Mouse (Mus musculus) midbrain, embryonic 10.5 days (tissue): ENCODE data around the gene 7530416G11Rik. TPM values are rescaled to one million over a fixed set of nuclear protein-coding genes. Genes with fewer than 3 reads are reported as not detected.

Experiments used
- DNase-seq: peaks from one replicate; pipeline ENCODE4 v3.0.0-alpha.2; 2017; ENCODE audit warnings: low spot score
- H3K27ac ChIP-seq: fragments of 300-500 bp; sonication (generic); replicated peaks from 2 replicates; pipeline ENCODE4 v1.5.1; 2016; ENCODE audit warnings: mild to moderate bottlenecking
- H3K27me3 ChIP-seq: fragments of 300-500 bp; sonication (generic); 2 replicates; pipeline ENCODE4 v1.6.1; 2016; ENCODE audit warnings: low read depth, mild to moderate bottlenecking; ENCODE audit not compliant: poor library complexity, severe bottlenecking
- H3K36me3 ChIP-seq: fragments of 300-500 bp; sonication (generic); 2 replicates; pipeline ENCODE4 v1.6.1; 2016; ENCODE audit warnings: mild to moderate bottlenecking, moderate library complexity
- H3K4me1 ChIP-seq: fragments of 300-500 bp; sonication (generic); 2 replicates; pipeline ENCODE4 v1.6.1; 2016
- H3K4me3 ChIP-seq: fragments of 300-500 bp; sonication (generic); 2 replicates; pipeline ENCODE4 v1.5.1; 2016; ENCODE audit warnings: mild to moderate bottlenecking, moderate library complexity
- H3K9me3 ChIP-seq: fragments of 300-500 bp; sonication (generic); replicated peaks from 2 replicates; pipeline ENCODE4 v1.6.1; 2016; ENCODE audit warnings: mild to moderate bottlenecking
- WGBS: fragments of 180-500 bp; shearing (Covaris S2); methylation state at CpG from one replicate; pipeline ENCODE4 v1.1.7; 2016; 5-methylcytosine and 5-hydroxymethylcytosine counted together
- polyA plus RNA-seq: library from polyadenylated mRNA; unstranded; fragments of >200 nt; fragmentation: Nextera tagmentation; extraction: Ambion mirVana; gene quantifications from 2 replicates; pipeline ENCODE4 v1.2.1, GENCODE M21; 2016

7530416G11Rik gene
- polyA plus RNA-seq, 1 experiment from 2014 or later: not detected

GRCm38 (mm10) chr15:85507370-85508014 lies 4.5 kb upstream of the 7530416G11Rik start:
- Histone ChIP-seq H3K27me3 (peaks cover 26% of the 10 kb centered on the region), H3K9me3 (no peaks in the 10 kb centered on the region), H3K36me3 (no peaks in the 10 kb centered on the region), H3K4me3 (peak overlapping the region; percentile 20), H3K27ac (peak overlapping the region; percentile 90), H3K4me1 (peaks cover 38% of the 10 kb centered on the region)
- peak; percentile 81 for DNase-seq
- 38% methylated on average over 32 of the region's 32 CpGs for WGBS

DNA sequence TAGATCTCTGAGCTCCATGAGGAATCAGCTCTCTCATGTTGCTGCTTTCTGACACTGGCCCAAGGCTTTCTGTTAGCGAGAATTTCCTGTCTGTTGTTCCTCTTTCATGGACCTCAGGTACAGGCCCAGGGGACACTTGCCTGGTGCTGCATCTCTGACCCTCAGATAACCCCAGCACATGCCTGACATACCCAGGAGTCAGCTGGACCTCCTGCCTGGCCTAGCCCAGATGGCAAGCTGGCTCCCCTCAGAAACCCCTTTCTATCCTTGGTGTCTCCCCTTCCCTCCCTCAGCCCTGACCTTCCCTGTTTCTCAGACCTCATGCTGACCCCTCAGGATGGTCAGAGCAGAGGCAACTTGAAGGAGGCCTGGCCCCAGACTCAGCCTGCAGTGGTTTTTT lies 3.7 kb upstream of the 7530416G11Rik start:
- 65% methylated on average over 1 of the region's 1 CpGs for WGBS
- peak overlapping the region; percentile 90 for H3K27ac ChIP-seq
- peaks cover 26% of the 10 kb centered on the region for H3K27me3 ChIP-seq
- H3K4me3 ChIP-seq: no peak overlapping the region
- H3K4me1 ChIP-seq: peaks cover 38% of the 10 kb centered on the region
- H3K9me3 ChIP-seq: no peaks in the 10 kb centered on the region
- no peak for DNase-seq
- H3K36me3 ChIP-seq: no peaks in the 10 kb centered on the region

GRCm38 (mm10) chr15:85505118-85505925 lies 2.3 kb upstream of the 7530416G11Rik start:
- no peak for DNase-seq
- Histone ChIP-seq H3K9me3 (no peaks in the 10 kb centered on the region), H3K36me3 (no peaks in the 10 kb centered on the region), H3K27me3 (peaks cover 35% of the 10 kb centered on the region), H3K27ac (peak overlapping the region; percentile 90), H3K4me3 (no peak overlapping the region), H3K4me1 (peaks cover 43% of the 10 kb centered on the region)
- 73% methylated on average over 14 of the region's 14 CpGs for WGBS

GRCm38 (mm10) chr15:85500267-85500666 lies 2.8 kb downstream of the 7530416G11Rik start:
- H3K27ac ChIP-seq: peak overlapping the region; percentile 84; the same call in 1 of the 2 replicates
- WGBS: 91% methylated on average over 10 of the region's 10 CpGs

DNA sequence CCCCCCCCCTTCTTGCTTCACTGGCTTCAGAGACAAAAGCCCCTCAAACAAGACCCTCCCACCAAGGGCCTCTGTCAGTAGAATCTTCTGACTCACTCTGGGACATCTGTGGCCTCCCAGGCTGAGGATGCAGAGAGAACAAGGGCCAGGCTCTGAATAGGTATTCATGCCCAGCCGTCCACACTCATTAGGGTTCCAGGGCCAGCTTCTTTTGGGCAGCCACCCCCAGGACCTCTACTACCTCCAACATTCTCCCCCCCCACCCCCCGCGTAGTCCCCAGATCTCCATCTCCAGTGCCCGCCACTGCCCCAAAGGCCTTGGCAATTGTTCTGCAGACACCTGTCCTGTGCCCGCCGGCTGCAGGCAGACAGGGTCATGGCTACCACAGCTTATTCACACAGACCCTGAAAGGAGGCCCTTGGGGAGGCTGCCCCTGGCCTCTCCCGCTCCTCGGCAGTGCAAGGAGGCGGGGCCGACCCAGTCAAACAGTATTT lies 5.0 kb downstream of the 7530416G11Rik start:
- H3K27ac ChIP-seq: peak overlapping the region; percentile 86
- 26% methylated on average over 10 of the region's 10 CpGs for WGBS

More at GRCm38 (mm10) chr15:85500267-85500666, 2.8 kb downstream of the 7530416G11Rik start:
- Histone ChIP-seq H3K4me1 (peaks cover 43% of the 10 kb centered on the region), H3K27me3 (peaks cover 63% of the 10 kb centered on the region), H3K9me3 (no peaks in the 10 kb centered on the region), H3K36me3 (no peaks in the 10 kb centered on the region), H3K4me3 (no peak overlapping the region)
- no peak for DNase-seq

DNA sequence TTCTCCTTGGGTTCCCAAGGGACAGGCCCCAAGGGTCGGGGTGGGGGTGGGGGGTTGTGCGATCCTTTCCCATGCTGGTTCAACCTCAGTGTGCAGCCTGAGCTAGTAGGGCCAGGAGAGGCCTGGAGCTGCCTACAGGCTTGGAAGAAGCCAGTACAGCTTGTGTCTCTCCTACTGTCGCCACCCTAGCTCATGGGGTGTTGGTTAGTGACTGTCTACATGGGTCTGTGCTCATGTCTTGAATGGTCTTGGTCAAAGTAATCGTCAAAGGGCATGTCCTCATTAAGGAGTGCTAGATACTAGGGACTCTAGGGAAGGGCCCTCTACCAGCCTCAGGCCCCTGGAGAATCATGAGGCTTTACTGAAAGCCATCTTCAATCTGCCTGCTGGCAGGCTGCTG lies 5.5 kb downstream of the 7530416G11Rik start:
- DNase-seq: no peak
- WGBS: 83% methylated on average over 4 of the region's 4 CpGs
- peak overlapping the region; percentile 86 for H3K27ac ChIP-seq
- H3K9me3 ChIP-seq: no peaks in the 10 kb centered on the region
- H3K27me3 ChIP-seq: peaks cover 79% of the 10 kb centered on the region
- H3K36me3 ChIP-seq: no peaks in the 10 kb centered on the region
- H3K4me1 ChIP-seq: peaks cover 59% of the 10 kb centered on the region
- H3K4me3 ChIP-seq: peak overlapping the region; percentile 28; the same call in 1 of the 2 replicates

More for the DNA sequence above, 5.0 kb downstream of the 7530416G11Rik start:
- H3K36me3 ChIP-seq: no peaks in the 10 kb centered on the region
- peaks cover 59% of the 10 kb centered on the region for H3K4me1 ChIP-seq
- peaks cover 74% of the 10 kb centered on the region for H3K27me3 ChIP-seq
- peak; percentile 77 for DNase-seq
- H3K4me3 ChIP-seq: peak overlapping the region; percentile 28; the same call in 1 of the 2 replicates
- H3K9me3 ChIP-seq: no peaks in the 10 kb centered on the region

DNA sequence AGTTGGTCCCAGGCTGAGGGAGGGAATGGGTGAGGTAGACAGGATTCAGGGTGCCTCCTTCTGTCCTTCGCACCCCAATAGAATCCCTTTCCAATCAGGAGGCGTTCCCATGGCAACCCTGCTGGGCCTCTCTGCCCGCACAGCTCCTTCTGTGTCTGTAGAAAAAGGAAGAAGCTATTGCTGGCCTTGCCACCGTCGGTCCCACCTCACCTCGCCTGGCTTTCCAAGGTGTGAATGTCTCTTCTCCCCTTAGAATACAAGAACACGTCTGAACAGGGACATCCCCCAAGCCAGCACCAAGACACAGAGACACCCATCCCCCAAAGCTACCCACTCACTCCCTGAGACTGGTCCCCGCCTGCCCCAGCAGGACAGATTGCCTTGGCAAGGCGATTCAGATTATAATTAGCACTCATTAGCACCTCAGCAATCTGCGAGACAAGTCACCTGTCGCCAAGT lies 8.8 kb downstream of the 7530416G11Rik start:
- DNase-seq: peak; percentile 48

GRCm38 (mm10) chr15:85489751-85490150 lies 13.3 kb downstream of the 7530416G11Rik start:
- peaks cover 83% of the 10 kb centered on the region for H3K27me3 ChIP-seq
- peaks cover 51% of the 10 kb centered on the region for H3K4me1 ChIP-seq
- no peaks in the 10 kb centered on the region for H3K36me3 ChIP-seq
- H3K4me3 ChIP-seq: no peak overlapping the region
- no peak for DNase-seq
- peak overlapping the region; percentile 52; the same call in 1 of the 2 replicates for H3K27ac ChIP-seq
- peaks cover 5% of the 10 kb centered on the region; the same call in 1 of the 2 replicates for H3K9me3 ChIP-seq
- 71% methylated on average over 7 of the region's 7 CpGs for WGBS

More for the DNA sequence above, 8.8 kb downstream of the 7530416G11Rik start:
- 9% methylated on average over 11 of the region's 11 CpGs for WGBS
- no peaks in the 10 kb centered on the region for H3K36me3 ChIP-seq
- peak overlapping the region; percentile 71 for H3K27ac ChIP-seq
- H3K9me3 ChIP-seq: no peaks in the 10 kb centered on the region
- peaks cover 72% of the 10 kb centered on the region for H3K4me1 ChIP-seq
- H3K4me3 ChIP-seq: 0 out of 2 replicates have a peak overlapping the region, but pooled peaks have one; percentile 2
- peaks cover 92% of the 10 kb centered on the region for H3K27me3 ChIP-seq

GRCm38 (mm10) chr15:85488900-85489299 lies 14.1 kb downstream of the 7530416G11Rik start:
- Histone ChIP-seq H3K27me3 (peaks cover 83% of the 10 kb centered on the region), H3K4me1 (peaks cover 42% of the 10 kb centered on the region), H3K4me3 (no peak overlapping the region), H3K27ac (peak overlapping the region; percentile 6; the same call in 1 of the 2 replicates), H3K9me3 (peaks cover 5% of the 10 kb centered on the region; the same call in 1 of the 2 replicates), H3K36me3 (no peaks in the 10 kb centered on the region)
- no peak for DNase-seq
- 89% methylated on average over 10 of the region's 10 CpGs for WGBS

DNA sequence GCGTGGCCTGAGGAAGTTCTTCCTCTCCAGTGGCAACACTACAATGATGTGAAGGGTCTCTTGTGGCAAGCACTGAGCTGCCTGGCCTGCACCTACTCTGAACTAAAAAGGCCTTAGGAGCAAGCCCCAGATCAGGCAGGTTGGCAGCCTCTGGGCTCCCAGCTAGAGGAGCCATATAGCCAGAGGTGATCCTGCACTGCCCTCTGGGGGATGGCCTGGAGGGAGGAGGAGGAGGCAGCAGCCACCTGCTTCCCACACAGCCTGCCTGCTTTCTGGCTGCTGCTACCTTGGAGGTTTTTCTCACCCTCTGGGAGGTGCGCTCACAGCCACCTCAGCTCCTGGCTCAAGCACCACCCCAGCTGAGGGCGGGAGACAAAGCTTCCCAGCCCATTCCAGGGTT lies 22.4 kb downstream of the 7530416G11Rik start:
- Histone ChIP-seq H3K4me3 (no peak overlapping the region), H3K27me3 (peaks cover 87% of the 10 kb centered on the region), H3K36me3 (no peaks in the 10 kb centered on the region), H3K9me3 (no peaks in the 10 kb centered on the region), H3K27ac (peak overlapping the region; percentile 43), H3K4me1 (peaks cover 59% of the 10 kb centered on the region)
- 36% methylated on average over 3 of the region's 3 CpGs for WGBS
- DNase-seq: peak; percentile 53

DNA sequence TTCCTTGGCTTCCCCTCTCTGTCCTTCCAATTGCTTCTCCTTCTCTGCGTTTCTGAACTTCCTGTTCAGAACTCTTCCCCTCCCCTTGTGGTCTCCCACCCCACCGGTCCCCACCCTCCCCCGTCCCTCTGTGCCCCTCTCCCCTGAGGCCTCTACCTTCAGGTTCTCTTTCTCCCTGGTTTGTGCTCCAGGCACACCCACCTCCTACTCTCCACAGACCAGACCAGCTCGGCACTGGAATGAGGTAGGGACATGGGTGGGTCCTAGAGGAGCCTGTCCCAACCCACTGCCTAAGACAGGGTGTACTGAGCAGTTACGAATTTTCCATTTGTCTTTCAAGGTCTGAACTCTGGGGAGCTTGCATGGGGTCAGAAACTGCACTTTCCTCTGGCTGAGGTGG lies 23.1 kb downstream of the 7530416G11Rik start:
- H3K36me3 ChIP-seq: no peaks in the 10 kb centered on the region
- no peak overlapping the region for H3K4me3 ChIP-seq
- H3K27me3 ChIP-seq: peaks cover 88% of the 10 kb centered on the region
- H3K4me1 ChIP-seq: peaks cover 59% of the 10 kb centered on the region
- DNase-seq: no peak
- 64% methylated on average over 5 of the region's 5 CpGs for WGBS
- peak overlapping the region; percentile 43 for H3K27ac ChIP-seq
- H3K9me3 ChIP-seq: no peaks in the 10 kb centered on the region

- WGBS: 89% methylated on average over 12 of the region's 12 CpGs
These were observed 23.7 kb downstream of the 7530416G11Rik start for GRCm38 (mm10) chr15:85479365-85479764.

More at GRCm38 (mm10) chr15:85479365-85479764, 23.7 kb downstream of the 7530416G11Rik start:
- no peak overlapping the region for H3K4me3 ChIP-seq
- H3K27me3 ChIP-seq: peaks cover 88% of the 10 kb centered on the region
- H3K4me1 ChIP-seq: peaks cover 59% of the 10 kb centered on the region
- H3K27ac ChIP-seq: 0 out of 2 replicates have a peak overlapping the region, but pooled peaks have one; percentile 43
- H3K36me3 ChIP-seq: no peaks in the 10 kb centered on the region
- no peaks in the 10 kb centered on the region for H3K9me3 ChIP-seq
- DNase-seq: no peak
